ENCODE assay signal across 8 mouse cellular contexts in genomic region chr8:107572497-107572896, GRCm38 (mm10). TPM values are rescaled to one million over a fixed set of nuclear protein-coding genes. Genes with fewer than 3 reads are reported as not detected.
DNase-seq lines count a peak whose midpoint lies in the region; ATAC-seq and TF ChIP-seq lines count a peak whose summit lies in the region.

No protein-coding gene starts in this region.

- TF ChIP-seq POLR2A in heart, adult 2 months (IDR thresholded peaks at IDR 0.05; ENCODE audit: insufficient read depth, low read depth, low read length): no peak

- no peak for ATAC-seq in forebrain, embryonic 11.5 days (replicated peaks; ENCODE audit: low FRiP score)
- ATAC-seq in forebrain, embryonic 16.5 days: no peak

- 0 out of 2 replicates have a peak, but pooled peaks have one; percentile 16 for TF ChIP-seq EP300 in heart, adult 2 months (IDR thresholded peaks at IDR 0.05; ENCODE audit: insufficient read depth, low read depth, low read length)

- no peak overlapping the region for H3K9ac ChIP-seq in forebrain, embryonic 11.5 days (ENCODE audit: low read length)
- no peak overlapping the region for H3K9ac ChIP-seq in forebrain, embryonic 16.5 days (replicated peaks; ENCODE audit: low read depth, low read length)
- no peak overlapping the region for H3K9ac ChIP-seq in heart, adult 2 months (ENCODE audit: low read depth, low read length)

- intact Hi-C loops in heart, adult 2 months (cut with DNase I): loop anchor here (1.0 kb wide), 1 partner anchor 117 kb away; no protein-coding TSS in a partner anchor

- TF ChIP-seq CTCF in heart, adult 2 months (IDR thresholded peaks at IDR 0.05): peak; percentile 86

- WGBS in forebrain, embryonic 11.5 days: 56% methylated on average over 4 of the region's 4 CpGs
- 62% methylated on average over 4 of the region's 4 CpGs for WGBS in forebrain, embryonic 16.5 days
- 59% methylated on average over 4 of the region's 4 CpGs for WGBS in heart, adult 2 months

- no peaks in the 10 kb centered on the region for H3K36me3 ChIP-seq in forebrain, embryonic 11.5 days (ENCODE audit: control insufficient read depth, insufficient read depth, low read length)
- H3K36me3 ChIP-seq in forebrain, embryonic 16.5 days (ENCODE audit: control insufficient read depth, insufficient read depth): no peaks in the 10 kb centered on the region
- H3K36me3 ChIP-seq in heart, adult 2 months (ENCODE audit: control insufficient read depth, insufficient read depth, low read length): no peaks in the 10 kb centered on the region

- peak; percentile 81 for DNase-seq in forebrain, embryonic 11.5 days (ENCODE audit: low spot score)
- peak; percentile 85 for DNase-seq in NIH3T3 (ENCODE audit: low read depth)
- DNase-seq in cerebellum, postnatal 14 days: peak; percentile 69 to 83
- DNase-seq in heart, adult 2 months: peak; percentile 56 to 76
- peak; percentile 83 for DNase-seq in kidney, postnatal 4 days
- peak; percentile 53 for DNase-seq in lung, postnatal 25 days (ENCODE audit: low spot score)
- peak; percentile 77 to 94 for DNase-seq in spleen, postnatal 4 days (ENCODE audit: low spot score in 2 of 2)

- no peaks in the 10 kb centered on the region for H3K79me2 ChIP-seq in heart, adult 2 months (replicated peaks; ENCODE audit: control insufficient read depth, insufficient read depth, low read length)

- no peak overlapping the region for H3K4me3 ChIP-seq in forebrain, embryonic 11.5 days (ENCODE audit: low read depth, low read length)
- no peak overlapping the region for H3K4me3 ChIP-seq in forebrain, embryonic 16.5 days (replicated peaks; ENCODE audit: low read length)
- no peak overlapping the region for H3K4me3 ChIP-seq in heart, adult 2 months

- no peak overlapping the region for H3K27ac ChIP-seq in forebrain, embryonic 11.5 days (ENCODE audit: low read depth, low read length)
- H3K27ac ChIP-seq in forebrain, embryonic 16.5 days (ENCODE audit: low read length): no peak overlapping the region
- H3K27ac ChIP-seq in heart, adult 2 months: no peak overlapping the region

- no peak overlapping the region for H3K4me2 ChIP-seq in forebrain, embryonic 11.5 days (ENCODE audit: low read depth, low read length, severe bottlenecking)
- no peak overlapping the region for H3K4me2 ChIP-seq in forebrain, embryonic 16.5 days (ENCODE audit: low read length)

- no peaks in the 10 kb centered on the region for H3K9me3 ChIP-seq in forebrain, embryonic 11.5 days (ENCODE audit: control insufficient read depth, low read length)
- H3K9me3 ChIP-seq in forebrain, embryonic 16.5 days (ENCODE audit: control insufficient read depth, low read length): no peaks in the 10 kb centered on the region

- H3K27me3 ChIP-seq in forebrain, embryonic 11.5 days (ENCODE audit: control insufficient read depth, insufficient read depth, low read length): no peaks in the 10 kb centered on the region
- H3K27me3 ChIP-seq in forebrain, embryonic 16.5 days (replicated peaks; ENCODE audit: control insufficient read depth, insufficient read depth, low read length): no peaks in the 10 kb centered on the region
- H3K27me3 ChIP-seq in heart, adult 2 months (ENCODE audit: control insufficient read depth, insufficient read depth, low read length): no peaks in the 10 kb centered on the region

- H3K4me1 ChIP-seq in forebrain, embryonic 11.5 days (replicated peaks; ENCODE audit: control insufficient read depth, insufficient read depth, low read length): no peaks in the 10 kb centered on the region
- peaks cover 4% of the 10 kb centered on the region for H3K4me1 ChIP-seq in forebrain, embryonic 16.5 days (replicated peaks; ENCODE audit: control insufficient read depth, insufficient read depth, low read length)
- H3K4me1 ChIP-seq in heart, adult 2 months (ENCODE audit: control insufficient read depth, insufficient read depth, low read length): peaks cover 1% of the 10 kb centered on the region; the same call in 1 of the 2 replicates

RNA-seq across cellular contexts. Expression of gene Psmd7, which starts 15.8 kb away (rescaled TPM):
- 298 and 300 TPM in 2 replicates for polyA plus RNA-seq in forebrain, embryonic 11.5 days (2014; fragmentation: Nextera tagmentation; extraction: Ambion mirVana)
- 243 and 253 TPM in 2 replicates for polyA plus RNA-seq in forebrain, embryonic 16.5 days (2015; fragmentation: Nextera tagmentation; extraction: Ambion mirVana)
- total RNA-seq in heart, adult 2 months (2021): 100 to 1,000 TPM in 1 of 2 experiments, 10 to 100 TPM in 1; 91.2 to 101 TPM
- polyA plus RNA-seq in heart, adult 2 months (2012; rRNA removed): 55.3 and 80.8 TPM in 2 replicates
